Mouse (Mus musculus) midbrain, postnatal 0 days (tissue): ENCODE results near the gene Slc30a7. TPM values are rescaled to one million over a fixed set of nuclear protein-coding genes. Genes with fewer than 3 reads are reported as not detected.

Experiments
- ATAC-seq: fragments of 200-750 bp; cut with Nextera tagmentation; 2 replicates; pipeline ENCODE4 v1.8.0; 2017; ENCODE audit warnings: moderate number of reproducible peaks, mild to moderate bottlenecking, moderate TSS enrichment, moderate library complexity; ENCODE audit not compliant: low FRiP score
- DNase-seq: peaks from one replicate; pipeline ENCODE4 v3.0.0-alpha.2; 2015; ENCODE audit warnings: low spot score
- H3K27ac ChIP-seq: fragments of 300-500 bp; sonication (generic); 2 replicates; pipeline ENCODE4 v1.5.1; 2014; ENCODE audit warnings: low read depth, mild to moderate bottlenecking, low read length, mixed read lengths
- H3K27me3 ChIP-seq: fragments of 300-500 bp; sonication (generic); 2 replicates; pipeline ENCODE4 v1.6.1; 2014; ENCODE audit warnings: low read length, control low read depth, mixed read lengths; ENCODE audit not compliant: insufficient read depth
- H3K36me3 ChIP-seq: fragments of 300-500 bp; sonication (generic); 2 replicates; pipeline ENCODE4 v1.6.1; 2014; ENCODE audit warnings: low read length, control low read depth, mixed read lengths; ENCODE audit not compliant: insufficient read depth
- H3K4me1 ChIP-seq: fragments of 300-500 bp; sonication (generic); 2 replicates; pipeline ENCODE4 v1.6.1; 2014; ENCODE audit warnings: mild to moderate bottlenecking, control low read depth, antibody characterized with exemption, low read length, mixed read lengths; ENCODE audit not compliant: insufficient read depth
- H3K4me2 ChIP-seq: fragments of 300-500 bp; sonication (generic); 2 replicates; pipeline ENCODE4 v1.6.1; 2014; ENCODE audit warnings: low read depth, mild to moderate bottlenecking, low read length, mixed read lengths; ENCODE audit not compliant: poor library complexity, severe bottlenecking
- H3K4me3 ChIP-seq: fragments of 300-500 bp; sonication (generic); 2 replicates; pipeline ENCODE4 v1.5.1; 2014; ENCODE audit warnings: low read depth, mild to moderate bottlenecking, low read length, moderate library complexity
- H3K9ac ChIP-seq: fragments of 300-500 bp; sonication (generic); replicated peaks from 2 replicates; pipeline ENCODE4 v1.6.1; 2014; ENCODE audit warnings: mild to moderate bottlenecking, low read length, moderate library complexity, mixed read lengths; ENCODE audit not compliant: poor library complexity, severe bottlenecking
- H3K9me3 ChIP-seq: fragments of 300-500 bp; sonication (generic); 2 replicates; pipeline ENCODE4 v1.6.1; 2016; ENCODE audit warnings: low read length, control low read depth
- CTCF ChIP-seq: IDR thresholded peaks from 2 replicates; pipeline ENCODE4 v1.5.1; 2016; ENCODE audit warnings: antibody characterized with exemption, mild to moderate bottlenecking
- WGBS: fragments of 180-500 bp; shearing (Covaris S2); extraction: QIAGEN DNeasy Blood & Tissue Kit; methylation state at CpG from one replicate; pipeline ENCODE4 v1.1.7; 2014; 5-methylcytosine and 5-hydroxymethylcytosine counted together
- polyA plus RNA-seq: library from polyadenylated mRNA; unstranded; fragments of >200 nt; fragmentation: Nextera tagmentation; extraction: Ambion mirVana; gene quantifications from 2 replicates; pipeline ENCODE4 v1.2.1, GENCODE M21; 2015
- total RNA-seq: library from RNA; depleted of rRNA; stranded (reverse); fragments of >200 nt; gene quantifications from 2 replicates; pipeline ENCODE4 v1.2.3, GENCODE M21; 2014

The Slc30a7 gene
- total and polyA plus RNA-seq, 2 experiments from 2014 or later, result 9.0 to 28.6 TPM

GRCm38 (mm10) chr3:115996929-115997328 is 10.3 kb downstream of the Slc30a7 start:
- ATAC-seq (no peak), DNase-seq (no peak)
- no peaks in the 10 kb centered on the region for H3K4me1 ChIP-seq
- no peaks in the 10 kb centered on the region for H3K9me3 ChIP-seq
- H3K27me3 ChIP-seq, result no peaks in the 10 kb centered on the region
- no peak overlapping the region for H3K9ac ChIP-seq
- H3K36me3 ChIP-seq, result peaks cover 6% of the 10 kb centered on the region; the same call in 1 of the 2 replicates
- TF ChIP-seq CTCF, result no peak
- H3K4me3 ChIP-seq, result no peak overlapping the region
- no peak overlapping the region for H3K27ac ChIP-seq
- no peak overlapping the region for H3K4me2 ChIP-seq
- 88% methylated on average over 5 of the region's 5 CpGs for WGBS

GRCm38 (mm10) chr3:115993025-115993424 is 14.2 kb downstream of the Slc30a7 start:
- Histone ChIP-seq H3K4me2 (no peak overlapping the region), H3K27ac (no peak overlapping the region), H3K4me3 (no peak overlapping the region), H3K9me3 (no peaks in the 10 kb centered on the region), H3K27me3 (no peaks in the 10 kb centered on the region), H3K9ac (no peak overlapping the region), H3K4me1 (no peaks in the 10 kb centered on the region), H3K36me3 (peaks cover 10% of the 10 kb centered on the region)
- DNase-seq, result no peak
- WGBS, result 87% methylated on average over 10 of the region's 10 CpGs
- no peak for TF ChIP-seq CTCF
- ATAC-seq, result no peak

GRCm38 (mm10) chr3:115992588-115992987 is 14.6 kb downstream of the Slc30a7 start:
- Histone ChIP-seq H3K9ac (no peak overlapping the region), H3K4me2 (no peak overlapping the region), H3K27ac (no peak overlapping the region), H3K9me3 (no peaks in the 10 kb centered on the region), H3K4me1 (no peaks in the 10 kb centered on the region), H3K27me3 (no peaks in the 10 kb centered on the region), H3K36me3 (peaks cover 9% of the 10 kb centered on the region), H3K4me3 (no peak overlapping the region)
- 91% methylated on average over 4 of the region's 4 CpGs for WGBS
- no peak for TF ChIP-seq CTCF
- ATAC-seq, result no peak
- DNase-seq, result no peak

GRCm38 (mm10) chr3:115992103-115992502 is 15.1 kb downstream of the Slc30a7 start:
- Histone ChIP-seq H3K9ac (no peak overlapping the region), H3K36me3 (peaks cover 11% of the 10 kb centered on the region), H3K27me3 (no peaks in the 10 kb centered on the region), H3K4me2 (no peak overlapping the region), H3K4me1 (no peaks in the 10 kb centered on the region), H3K27ac (no peak overlapping the region), H3K9me3 (no peaks in the 10 kb centered on the region), H3K4me3 (no peak overlapping the region)
- ATAC-seq (no peak), DNase-seq (no peak)
- TF ChIP-seq CTCF, result no peak
- WGBS, result 71% methylated on average over 4 of the region's 4 CpGs

- TF ChIP-seq CTCF, result no peak
- Histone ChIP-seq H3K4me1 (no peaks in the 10 kb centered on the region), H3K9ac (no peak overlapping the region), H3K4me3 (no peak overlapping the region), H3K36me3 (peaks cover 49% of the 10 kb centered on the region), H3K27ac (no peak overlapping the region), H3K27me3 (no peaks in the 10 kb centered on the region), H3K4me2 (no peak overlapping the region), H3K9me3 (no peaks in the 10 kb centered on the region)
- ATAC-seq, result no peak
- WGBS, result 77% methylated on average over 9 of the region's 9 CpGs
- no peak for DNase-seq
These were observed 21.9 kb downstream of the Slc30a7 start for GRCm38 (mm10) chr3:115985183-115985892.

- Histone ChIP-seq H3K36me3 (peaks cover 45% of the 10 kb centered on the region), H3K9me3 (no peaks in the 10 kb centered on the region), H3K27ac (no peak overlapping the region), H3K4me2 (no peak overlapping the region), H3K9ac (no peak overlapping the region), H3K4me1 (no peaks in the 10 kb centered on the region), H3K4me3 (no peak overlapping the region), H3K27me3 (no peaks in the 10 kb centered on the region)
- WGBS, result 96% methylated on average over 9 of the region's 9 CpGs
- ATAC-seq (no peak), DNase-seq (no peak)
- no peak for TF ChIP-seq CTCF
These were observed 22.6 kb downstream of the Slc30a7 start for GRCm38 (mm10) chr3:115984653-115985052.
